Mouse (Mus musculus) left cerebral cortex, adult 8-10 months (tissue): ENCODE results near the gene 2210408I21Rik. TPM values are rescaled to one million over a fixed set of nuclear protein-coding genes. Genes with fewer than 3 reads are reported as not detected.

ENCODE experiments used
- DNase-seq, 2 experiments: peaks; one replicate each; pipeline ENCODE4 v3.0.0; 2022; ENCODE audit warnings: low spot score in 2 of 2
- total RNA-seq, 4 experiments: library from RNA; stranded (reverse); gene quantifications; 2 replicates each; pipeline ENCODE4 v1.2.4; 2022

Gene 2210408I21Rik
- total RNA-seq, 4 experiments from 2014 or later, result 20.9 to 26.7 (median 23.7) TPM

- DNase-seq, result peak in 1 of 2 experiments; percentile 62
Observed at GRCm38 (mm10) chr13:77275172-77275747, 139.9 kb downstream of the 2210408I21Rik start.

- no peak for DNase-seq
Observed at GRCm38 (mm10) chr13:77278659-77279413, 143.5 kb downstream of the 2210408I21Rik start.

DNA sequence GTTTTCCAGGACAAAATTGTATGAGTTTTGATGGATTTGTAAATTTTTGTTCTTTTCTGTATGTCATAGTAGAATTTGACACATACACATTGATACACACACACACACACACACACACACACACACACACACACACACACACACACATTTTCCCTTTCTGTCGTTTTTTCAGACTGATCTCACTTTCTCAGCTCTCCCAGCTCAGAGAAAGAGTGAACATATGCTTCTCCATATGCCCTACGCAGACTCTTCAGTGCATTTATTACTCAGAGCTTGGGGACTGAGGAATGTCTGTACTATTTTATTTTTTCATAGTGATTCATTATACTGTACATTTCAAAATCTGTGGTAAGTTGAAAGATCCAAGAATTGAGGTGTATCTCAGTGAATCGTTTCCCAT, 160.2 kb downstream of the 2210408I21Rik start:
- peak in 1 of 2 experiments; percentile 52 for DNase-seq

- DNase-seq, result no peak
Observed at GRCm38 (mm10) chr13:77324101-77324500, 188.8 kb downstream of the 2210408I21Rik start.

DNA sequence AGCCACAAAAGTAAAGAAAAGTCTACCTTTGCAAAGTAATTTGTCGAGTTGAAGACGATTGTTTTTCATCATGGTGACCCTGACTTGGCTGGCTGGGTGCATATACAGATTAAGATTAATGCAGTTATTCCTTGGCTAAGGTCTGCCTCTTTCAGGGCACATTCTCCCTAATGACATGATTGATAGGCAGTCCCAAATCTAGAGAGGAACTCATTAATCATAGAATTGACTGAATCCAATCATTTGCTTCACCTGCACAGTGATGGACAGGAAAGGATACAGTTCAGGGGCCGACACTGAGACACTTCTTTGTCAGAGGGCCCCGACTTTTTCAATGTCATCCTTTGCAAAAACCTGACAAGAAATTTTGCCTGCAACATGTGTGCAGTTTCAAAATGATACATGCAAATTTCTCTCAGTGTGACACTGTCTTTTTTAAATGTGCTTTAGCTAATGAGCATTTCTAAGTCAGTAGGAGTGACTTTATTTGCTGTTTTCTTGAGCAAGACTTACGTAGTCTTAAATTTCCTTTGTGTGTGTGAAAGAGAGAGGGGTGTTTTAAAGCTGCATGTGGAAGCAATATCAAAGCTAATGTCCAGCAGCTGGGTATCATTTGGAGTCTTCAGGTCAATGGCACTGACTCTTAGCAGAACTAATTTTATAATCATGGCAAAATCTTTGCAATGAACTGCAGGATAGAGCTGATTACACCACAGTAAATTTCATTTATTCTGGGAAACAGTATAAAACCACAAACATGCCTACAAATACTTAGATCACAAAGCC, 191.0 kb downstream of the 2210408I21Rik start:
- no peak for DNase-seq

- no peak for DNase-seq
Observed at GRCm38 (mm10) chr13:77342097-77342496, 206.8 kb downstream of the 2210408I21Rik start.

GRCm38 (mm10) chr13:77385448-77385970, 250.2 kb downstream of the 2210408I21Rik start:
- DNase-seq, result no peak

DNA sequence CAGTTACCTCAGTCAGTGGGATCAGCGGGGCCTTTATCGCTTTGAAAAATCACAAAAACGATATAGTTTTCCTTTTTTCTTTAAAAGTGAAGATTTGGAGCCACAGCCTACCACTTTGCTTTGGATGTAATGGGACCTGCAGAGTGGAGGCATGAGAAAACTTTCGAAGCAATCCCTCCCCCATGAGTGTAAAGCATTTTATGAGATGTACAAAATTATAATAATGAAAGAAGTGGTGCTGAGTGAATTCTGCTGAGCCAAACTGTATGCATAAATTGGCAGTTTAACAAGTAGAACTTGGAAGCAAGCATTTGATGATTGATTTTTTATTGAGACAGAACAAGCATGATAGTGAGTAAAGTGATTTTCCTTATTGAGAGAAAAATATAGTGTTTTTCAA, 250.7 kb downstream of the 2210408I21Rik start:
- no peak for DNase-seq

GRCm38 (mm10) chr13:77388148-77388547, 252.8 kb downstream of the 2210408I21Rik start:
- DNase-seq, result no peak

GRCm38 (mm10) chr13:77389209-77389608, 253.9 kb downstream of the 2210408I21Rik start:
- no peak for DNase-seq

GRCm38 (mm10) chr13:77396374-77396773, 261.0 kb downstream of the 2210408I21Rik start:
- DNase-seq, result no peak

DNA sequence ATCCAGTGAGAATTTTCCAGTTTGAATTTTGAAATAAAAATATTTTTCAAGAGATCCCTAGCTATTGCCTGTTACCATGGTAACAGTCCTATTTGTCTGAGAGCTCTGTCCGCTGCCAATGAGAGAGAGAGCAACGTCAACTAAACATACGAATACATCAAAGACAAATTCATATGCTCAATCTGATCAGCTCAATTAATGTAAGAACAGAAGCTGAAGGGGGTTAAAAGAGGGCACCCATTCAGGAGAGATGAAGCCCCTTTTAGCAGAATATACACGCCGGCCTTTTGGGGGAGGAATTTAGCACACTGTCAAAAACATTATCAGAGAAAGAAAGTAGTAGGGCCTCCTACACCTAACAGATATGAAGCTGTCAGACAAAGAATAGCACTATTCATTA, 261.6 kb downstream of the 2210408I21Rik start:
- DNase-seq, result no peak

DNA sequence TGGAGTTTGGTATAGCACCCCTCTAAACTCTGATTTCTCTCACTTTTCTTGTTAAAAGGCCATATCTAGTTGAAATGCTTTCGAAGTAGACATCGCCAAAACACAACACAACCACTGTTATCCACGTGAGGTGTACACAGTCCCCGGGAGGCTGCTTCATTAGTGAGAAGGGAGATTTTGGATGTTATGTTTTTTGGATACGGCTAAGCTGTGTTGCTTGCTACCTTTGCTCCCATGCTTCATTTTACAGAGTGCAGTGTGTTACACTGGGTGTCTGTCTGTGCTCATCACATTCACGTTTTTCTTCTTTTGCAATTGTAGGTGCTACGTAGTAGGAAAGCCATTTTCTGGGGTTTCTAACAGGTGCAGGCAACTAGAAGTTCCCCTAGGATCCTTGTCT, 262.3 kb downstream of the 2210408I21Rik start:
- DNase-seq, result no peak

- DNase-seq, result no peak
Observed at GRCm38 (mm10) chr13:77398477-77398876, 263.1 kb downstream of the 2210408I21Rik start.

DNA sequence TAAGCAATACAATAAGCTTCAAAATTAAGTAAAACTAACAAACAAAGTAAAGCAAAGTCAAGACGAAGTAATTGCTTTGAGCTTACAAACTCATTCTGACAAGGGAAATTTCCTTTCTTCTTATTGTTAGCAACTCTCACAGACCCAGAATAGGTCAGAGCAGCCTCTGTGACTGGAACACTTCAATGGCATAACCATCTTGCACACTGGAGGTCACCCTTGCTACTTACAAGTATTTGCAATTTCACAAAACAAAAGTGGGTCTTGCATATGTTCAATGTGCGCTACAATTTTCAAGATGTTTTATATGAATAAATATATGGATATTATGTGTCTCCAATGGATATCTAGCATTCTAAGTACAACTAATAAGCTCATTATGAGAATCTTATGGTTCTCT, 265.4 kb downstream of the 2210408I21Rik start:
- DNase-seq, result no peak

DNA sequence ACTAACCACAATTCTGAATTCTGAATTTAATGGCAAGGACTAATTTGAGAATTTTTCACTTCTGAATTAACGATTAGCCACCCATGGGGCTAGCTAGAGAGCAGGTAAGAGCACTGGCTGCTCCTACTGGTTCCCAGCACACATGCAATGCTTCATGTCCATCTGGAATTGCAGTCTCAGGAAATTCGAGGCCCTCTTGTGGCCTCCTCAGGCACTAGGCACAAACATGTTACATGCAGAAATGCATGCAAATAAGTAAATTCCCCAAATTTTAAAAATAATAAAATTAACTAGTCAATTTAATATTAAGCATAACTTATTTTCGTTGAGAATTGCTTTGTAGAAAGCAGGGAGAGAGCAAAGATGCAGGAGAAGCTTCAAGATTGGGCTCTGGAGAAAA, 273.2 kb downstream of the 2210408I21Rik start:
- DNase-seq, result no peak

GRCm38 (mm10) chr13:77409804-77410203, 274.5 kb downstream of the 2210408I21Rik start:
- no peak for DNase-seq

DNA sequence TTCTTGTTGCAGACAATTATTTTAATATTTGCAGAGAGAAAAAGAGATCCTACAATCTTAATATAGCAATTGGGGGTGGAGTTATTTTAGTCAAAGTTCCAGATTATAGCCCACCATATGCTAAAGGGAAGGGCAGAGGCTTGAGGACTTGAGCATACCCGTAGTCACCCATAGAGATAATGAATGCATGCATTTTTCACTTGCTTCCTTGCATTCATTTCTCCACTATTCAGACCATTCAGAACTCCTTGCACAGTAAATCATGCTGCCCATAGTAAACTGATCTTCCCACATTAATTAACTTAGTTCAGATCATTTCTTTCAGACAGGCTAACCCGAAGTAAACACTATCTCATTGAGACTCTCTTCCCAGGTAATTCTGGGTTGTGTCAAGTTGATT, 277.5 kb downstream of the 2210408I21Rik start:
- DNase-seq, result no peak

- no peak for DNase-seq
Observed at GRCm38 (mm10) chr13:77450007-77450567, 314.7 kb downstream of the 2210408I21Rik start.

GRCm38 (mm10) chr13:77470093-77470621, 334.8 kb downstream of the 2210408I21Rik start:
- DNase-seq, result no peak

GRCm38 (mm10) chr13:77476420-77476819, 341.1 kb downstream of the 2210408I21Rik start:
- no peak for DNase-seq
